Mouse (Mus musculus): ENCODE results near the gene Tmem220.

- TF ChIP-seq POLR2A (IDR thresholded peaks at IDR 0.05; ENCODE audit: low read depth, low read length) (no peak), CTCF (IDR thresholded peaks at IDR 0.05; ENCODE audit: extremely low read depth, insufficient read depth, insufficient read length, insufficient replicate concordance) (peak; percentile 27; the same call in 1 of the 2 replicates)
Measured at GRCm38 (mm10) chr11:67080168-67080567, 55.2 kb downstream of the Tmem220 start.

All from spleen, adult 2 months (tissue).